Mouse (Mus musculus): Measurements from ENCODE around the gene Zdhhc19.

GRCm38 (mm10) chr16:32610460-32611255 lies 114.6 kb downstream of the Zdhhc19 start:
- TF ChIP-seq CTCF (IDR thresholded peaks at IDR 0.05; ENCODE audit: borderline replicate concordance, extremely low read depth, insufficient read depth, insufficient read length) (no peak), POLR2A (IDR thresholded peaks at IDR 0.05; ENCODE audit: borderline replicate concordance, extremely low read depth, insufficient read depth, insufficient read length, poor library complexity, severe bottlenecking) (no peak)

All from brain, embryonic 14.5 days (tissue).